Mouse (Mus musculus): Measurements from ENCODE around the gene Adcyap1r1. TPM values are rescaled to one million over a fixed set of nuclear protein-coding genes. Genes with fewer than 3 reads are reported as not detected.

Gene Adcyap1r1
- total RNA-seq, 4 experiments from 2014 or later: 5.1 to 5.8 (median 5.4) TPM

GRCm38 (mm10) chr6:55448976-55449678, 2.7 kb upstream of the Adcyap1r1 start:
- no peak for DNase-seq (ENCODE audit: low spot score)

GRCm38 (mm10) chr6:55452381-55452780, 603 bp downstream of the Adcyap1r1 start:
- DNase-seq (ENCODE audit: low spot score): no peak

GRCm38 (mm10) chr6:55453548-55453947, 1.8 kb downstream of the Adcyap1r1 start:
- no peak for DNase-seq (ENCODE audit: low spot score)

GRCm38 (mm10) chr6:55455641-55456040, 3.9 kb downstream of the Adcyap1r1 start:
- no peak for DNase-seq (ENCODE audit: low spot score)

GRCm38 (mm10) chr6:55457727-55458126, 5.9 kb downstream of the Adcyap1r1 start:
- DNase-seq (ENCODE audit: low spot score): no peak

GRCm38 (mm10) chr6:55458156-55458555, 6.4 kb downstream of the Adcyap1r1 start:
- no peak for DNase-seq (ENCODE audit: low spot score)

GRCm38 (mm10) chr6:55459545-55460397, 8.0 kb downstream of the Adcyap1r1 start:
- DNase-seq (ENCODE audit: low spot score): no peak

- DNase-seq (ENCODE audit: low spot score): peak; percentile 34
These were observed 9.4 kb downstream of the Adcyap1r1 start for GRCm38 (mm10) chr6:55461141-55461540.

- no peak for DNase-seq (ENCODE audit: low spot score)
These were observed 9.9 kb downstream of the Adcyap1r1 start for GRCm38 (mm10) chr6:55461678-55462077.

- no peak for DNase-seq (ENCODE audit: low spot score)
These were observed 10.6 kb downstream of the Adcyap1r1 start for GRCm38 (mm10) chr6:55462394-55462793.

- DNase-seq (ENCODE audit: low spot score): no peak
These were observed 12.2 kb downstream of the Adcyap1r1 start for GRCm38 (mm10) chr6:55463966-55464365.

- DNase-seq (ENCODE audit: low spot score): peak; percentile 78
These were observed 13.5 kb downstream of the Adcyap1r1 start for GRCm38 (mm10) chr6:55465311-55465710.

- no peak for DNase-seq (ENCODE audit: low spot score)
These were observed 14.6 kb downstream of the Adcyap1r1 start for GRCm38 (mm10) chr6:55466301-55466761.

- DNase-seq (ENCODE audit: low spot score): peak; percentile 28
These were observed 18.9 kb downstream of the Adcyap1r1 start for GRCm38 (mm10) chr6:55470691-55471090.

GRCm38 (mm10) chr6:55472381-55472780, 20.6 kb downstream of the Adcyap1r1 start:
- no peak for DNase-seq (ENCODE audit: low spot score)

- no peak for DNase-seq (ENCODE audit: low spot score)
These were observed 29.2 kb downstream of the Adcyap1r1 start for GRCm38 (mm10) chr6:55480988-55481387.

- DNase-seq (ENCODE audit: low spot score): no peak
These were observed 30.7 kb downstream of the Adcyap1r1 start for GRCm38 (mm10) chr6:55482471-55482870.

GRCm38 (mm10) chr6:55483360-55483759, 31.6 kb downstream of the Adcyap1r1 start:
- no peak for DNase-seq (ENCODE audit: low spot score)

- no peak for DNase-seq (ENCODE audit: low spot score)
These were observed 32.4 kb downstream of the Adcyap1r1 start for GRCm38 (mm10) chr6:55484224-55484623.

GRCm38 (mm10) chr6:55485216-55485615, 33.4 kb downstream of the Adcyap1r1 start:
- no peak for DNase-seq (ENCODE audit: low spot score)

- peak; percentile 26 for DNase-seq (ENCODE audit: low spot score)
These were observed 35.9 kb downstream of the Adcyap1r1 start for GRCm38 (mm10) chr6:55487726-55488125.

- no peak for DNase-seq (ENCODE audit: low spot score)
These were observed 44.4 kb downstream of the Adcyap1r1 start for GRCm38 (mm10) chr6:55496201-55496600.

- no peak for DNase-seq (ENCODE audit: low spot score)
These were observed 47.0 kb downstream of the Adcyap1r1 start for GRCm38 (mm10) chr6:55498753-55499152.

All from heart, adult 8-10 months (tissue).